Mouse (Mus musculus) midbrain, embryonic 13.5 days (tissue): Measurements from ENCODE around the gene Chrm4. TPM values are rescaled to one million over a fixed set of nuclear protein-coding genes. Genes with fewer than 3 reads are reported as not detected.

Experiments
- ATAC-seq: fragments of 200-750 bp; cut with Nextera tagmentation; 2 replicates; pipeline ENCODE4 v1.8.0; 2017; ENCODE audit warnings: mild to moderate bottlenecking, moderate TSS enrichment, moderate library complexity
- H3K27ac ChIP-seq: fragments of 300-500 bp; sonication (generic); 2 replicates; pipeline ENCODE4 v1.5.1; 2015; ENCODE audit warnings: inconsistent platforms, mild to moderate bottlenecking, moderate library complexity
- H3K27me3 ChIP-seq: fragments of 300-500 bp; sonication (generic); 2 replicates; pipeline ENCODE4 v1.6.1; 2015; ENCODE audit warnings: mild to moderate bottlenecking, inconsistent platforms
- H3K36me3 ChIP-seq: fragments of 300-500 bp; sonication (generic); 2 replicates; pipeline ENCODE4 v1.6.1; 2015; ENCODE audit warnings: mild to moderate bottlenecking, inconsistent platforms
- H3K4me1 ChIP-seq: fragments of 300-500 bp; sonication (generic); replicated peaks from 2 replicates; pipeline ENCODE4 v1.6.1; 2015; ENCODE audit warnings: inconsistent platforms
- H3K4me2 ChIP-seq: fragments of 300-500 bp; sonication (generic); replicated peaks from 2 replicates; pipeline ENCODE4 v1.6.1; 2015; ENCODE audit warnings: moderate library complexity, mild to moderate bottlenecking, inconsistent platforms
- H3K4me3 ChIP-seq: fragments of 300-500 bp; sonication (generic); replicated peaks from 2 replicates; pipeline ENCODE4 v1.5.1; 2015; ENCODE audit warnings: mild to moderate bottlenecking, inconsistent platforms
- H3K9ac ChIP-seq: fragments of 300-500 bp; sonication (generic); replicated peaks from 2 replicates; pipeline ENCODE4 v1.6.1; 2015; ENCODE audit warnings: mild to moderate bottlenecking, inconsistent platforms
- H3K9me3 ChIP-seq: fragments of 300-500 bp; sonication (generic); 2 replicates; pipeline ENCODE4 v1.6.1; 2016; ENCODE audit warnings: mild to moderate bottlenecking, inconsistent platforms
- WGBS: fragments of 180-500 bp; shearing (Covaris S2); methylation state at CpG from one replicate; pipeline ENCODE4 v1.1.7; 2015; 5-methylcytosine and 5-hydroxymethylcytosine counted together
- polyA plus RNA-seq: library from polyadenylated mRNA; unstranded; fragments of >200 nt; fragmentation: Nextera tagmentation; extraction: Ambion mirVana; gene quantifications from 2 replicates; pipeline ENCODE4 v1.2.1, GENCODE M21; 2015

Chrm4 gene
- polyA plus RNA-seq, 1 experiment from 2014 or later, result 0.54 TPM

DNA sequence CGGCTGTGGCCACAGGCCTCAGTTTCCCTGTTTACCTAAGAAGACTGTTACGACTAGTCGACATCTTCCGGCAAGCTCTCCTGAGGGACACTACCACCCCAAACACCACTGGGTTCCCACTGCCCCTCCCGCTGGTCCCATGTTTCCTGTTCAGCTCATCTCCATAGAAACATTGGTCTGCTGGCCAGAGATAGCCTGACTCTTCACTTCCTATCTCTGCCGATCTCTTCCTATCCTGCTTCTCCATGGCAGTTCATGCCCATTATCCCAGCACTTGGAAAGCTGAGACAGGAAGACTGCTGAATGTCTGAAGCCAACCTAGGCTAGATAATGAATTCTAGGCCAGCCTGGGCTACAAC, 21.1 kb downstream of the Chrm4 start:
- Histone ChIP-seq H3K9ac (no peak overlapping the region), H3K27ac (peak overlapping the region; percentile 57), H3K4me1 (peaks cover 53% of the 10 kb centered on the region), H3K36me3 (no peaks in the 10 kb centered on the region), H3K4me3 (no peak overlapping the region), H3K9me3 (no peaks in the 10 kb centered on the region), H3K27me3 (no peaks in the 10 kb centered on the region), H3K4me2 (no peak overlapping the region)
- 81% methylated on average over 6 of the region's 6 CpGs for WGBS
- ATAC-seq, result no peak

DNA sequence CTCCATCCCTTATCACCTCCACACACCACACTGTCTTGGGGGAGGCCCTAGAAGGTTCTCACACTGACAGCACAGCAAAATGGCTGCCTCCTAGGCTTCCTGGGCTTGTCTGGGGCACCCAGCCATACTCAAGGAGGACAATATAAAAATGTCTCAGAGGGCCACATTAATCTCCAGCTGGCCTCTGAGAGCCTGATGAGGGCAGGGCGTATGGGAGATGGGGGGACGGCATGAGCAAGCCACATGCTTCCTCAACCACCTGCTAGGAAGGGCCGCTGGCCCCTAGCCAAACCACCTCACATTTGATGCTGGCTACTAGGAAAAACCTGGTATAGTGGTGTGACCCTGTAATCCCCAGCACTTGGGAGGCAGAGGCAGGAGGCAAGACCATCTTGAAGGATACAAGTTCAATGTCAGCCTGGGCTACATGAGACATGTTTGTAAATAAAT, 21.8 kb downstream of the Chrm4 start:
- no peaks in the 10 kb centered on the region for H3K27me3 ChIP-seq

DNA sequence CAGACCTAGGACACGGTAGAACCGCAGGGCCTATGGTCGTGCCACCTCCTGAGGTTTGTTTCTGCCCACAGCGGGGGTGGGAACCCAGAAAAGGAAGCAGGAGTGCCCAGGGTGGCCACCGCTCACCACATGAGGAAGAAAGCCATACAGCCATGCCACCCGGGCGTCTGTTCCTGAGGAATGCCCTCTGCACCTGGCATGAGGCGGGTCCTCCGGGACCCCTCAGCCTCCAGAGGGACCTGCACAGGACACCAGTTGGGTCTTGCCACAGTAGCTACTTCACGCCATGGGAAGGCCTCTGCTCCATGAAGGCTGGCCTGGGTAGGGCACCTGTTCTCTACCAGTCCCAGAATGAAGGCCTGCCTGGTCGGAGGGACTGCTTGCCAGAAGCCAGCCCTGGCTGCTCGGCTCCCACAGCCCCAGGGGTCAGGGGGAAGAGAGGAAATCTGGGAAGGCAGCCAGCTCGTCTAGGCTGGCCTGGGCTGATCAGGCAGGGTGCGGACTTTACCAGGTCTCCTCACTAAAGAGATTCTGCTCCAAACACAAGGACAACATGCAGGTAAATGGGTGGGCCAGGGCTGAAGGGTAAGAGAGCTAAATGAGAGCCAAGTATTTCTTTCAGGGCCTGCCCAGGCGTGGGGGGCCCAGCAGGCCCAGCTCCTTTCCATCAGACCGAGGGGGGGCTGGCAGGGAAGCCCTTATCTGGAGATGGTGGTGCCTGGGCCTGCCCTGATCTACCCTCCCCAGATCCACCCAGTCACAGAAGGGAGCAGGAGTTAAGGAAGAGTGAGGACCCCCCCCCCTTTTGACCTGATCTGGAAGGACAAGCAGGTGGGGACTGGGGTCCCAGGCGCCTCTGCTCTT, 22.6 kb downstream of the Chrm4 start:
- Histone ChIP-seq H3K4me3 (no peak overlapping the region; the same call in 1 of the 2 replicates), H3K36me3 (no peaks in the 10 kb centered on the region), H3K9ac (peak overlapping the region; percentile 44; the same call in 1 of the 2 replicates), H3K9me3 (no peaks in the 10 kb centered on the region), H3K27me3 (no peaks in the 10 kb centered on the region), H3K4me1 (peaks cover 53% of the 10 kb centered on the region), H3K27ac (peak overlapping the region; percentile 64), H3K4me2 (peak overlapping the region; percentile 33)
- WGBS, result 71% methylated on average over 17 of the region's 17 CpGs
- peak; percentile 50 for ATAC-seq

More for the DNA sequence above, 21.8 kb downstream of the Chrm4 start:
- H3K4me2 ChIP-seq, result no peak overlapping the region
- no peak overlapping the region for H3K4me3 ChIP-seq
- no peaks in the 10 kb centered on the region for H3K9me3 ChIP-seq
- ATAC-seq, result no peak
- H3K27ac ChIP-seq, result no peak overlapping the region
- no peaks in the 10 kb centered on the region for H3K36me3 ChIP-seq
- H3K9ac ChIP-seq, result no peak overlapping the region
- peaks cover 53% of the 10 kb centered on the region for H3K4me1 ChIP-seq
- WGBS, result 74% methylated on average over 3 of the region's 3 CpGs

DNA sequence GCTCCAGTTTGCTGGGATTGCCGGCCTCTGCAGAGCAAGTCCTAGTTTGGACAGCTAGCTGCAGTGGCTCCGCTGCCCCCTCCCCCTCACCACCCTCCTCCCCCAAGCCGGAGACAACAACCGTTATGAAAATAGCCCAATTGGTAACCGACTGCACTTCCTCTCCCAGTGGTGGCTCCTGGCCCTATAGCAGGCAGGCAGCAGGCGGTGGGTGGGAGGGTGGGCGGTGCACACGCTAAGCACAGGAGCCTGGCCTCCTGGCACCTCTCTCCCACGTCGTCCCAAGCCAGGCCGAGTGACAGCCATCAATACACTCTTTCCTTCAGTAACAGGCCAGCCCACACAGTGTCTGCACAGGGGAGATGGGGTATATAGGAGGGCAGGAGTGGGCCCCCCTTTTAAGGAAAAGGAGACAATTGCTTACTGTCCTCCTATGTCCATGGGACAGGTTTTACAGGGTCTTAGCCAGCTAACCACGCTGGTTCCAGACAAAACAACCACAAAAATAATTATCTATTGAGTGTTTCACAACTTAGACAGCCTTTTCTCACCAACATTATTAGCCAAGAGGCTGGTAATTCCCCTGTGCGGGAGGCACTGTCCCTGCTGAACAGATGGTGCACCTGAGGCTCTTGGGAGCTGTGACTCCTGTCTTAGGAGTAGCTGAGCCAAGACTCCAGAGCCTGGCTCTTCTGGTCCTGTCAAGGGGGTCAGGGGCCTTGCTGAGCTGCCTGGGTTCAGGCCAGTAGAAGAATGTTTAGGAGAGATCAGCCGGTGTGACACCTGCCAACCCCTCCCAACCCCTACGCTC, 23.4 kb downstream of the Chrm4 start:
- peak overlapping the region; percentile 44; the same call in 1 of the 2 replicates for H3K9ac ChIP-seq

DNA sequence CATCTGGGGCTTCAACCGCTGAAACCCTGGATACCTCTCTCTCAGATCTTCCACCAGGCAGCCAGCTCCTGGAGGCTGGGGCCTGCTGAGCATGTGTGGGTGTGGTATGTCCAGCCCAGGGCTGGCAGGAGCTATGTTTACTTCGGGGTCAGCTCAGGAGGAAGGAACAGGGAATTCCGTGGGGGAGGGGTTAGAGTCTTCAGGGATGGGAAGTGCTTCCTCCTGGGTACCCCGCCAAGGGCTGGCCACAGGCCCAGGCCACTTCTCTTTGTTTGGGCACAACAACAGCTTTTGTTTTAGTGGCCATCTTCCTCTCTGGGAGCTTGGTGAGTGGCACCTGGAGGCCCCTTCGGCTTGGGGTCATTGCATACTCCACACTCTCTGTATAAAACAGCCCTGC, 26.8 kb downstream of the Chrm4 start:
- 32% methylated on average over 5 of the region's 5 CpGs for WGBS
- Histone ChIP-seq H3K36me3 (no peaks in the 10 kb centered on the region), H3K4me2 (no peak overlapping the region), H3K9me3 (no peaks in the 10 kb centered on the region), H3K4me3 (no peak overlapping the region), H3K27me3 (no peaks in the 10 kb centered on the region), H3K4me1 (peaks cover 41% of the 10 kb centered on the region), H3K9ac (no peak overlapping the region; the same call in 1 of the 2 replicates), H3K27ac (no peak overlapping the region)
- no peak for ATAC-seq

More for the DNA sequence above, 23.4 kb downstream of the Chrm4 start:
- Histone ChIP-seq H3K4me2 (peak overlapping the region; percentile 33), H3K4me3 (no peak overlapping the region; the same call in 1 of the 2 replicates), H3K36me3 (no peaks in the 10 kb centered on the region), H3K4me1 (peaks cover 47% of the 10 kb centered on the region), H3K27me3 (no peaks in the 10 kb centered on the region), H3K9me3 (no peaks in the 10 kb centered on the region), H3K27ac (peak overlapping the region; percentile 64)
- ATAC-seq, result peak; percentile 55
- WGBS, result 18% methylated on average over 15 of the region's 15 CpGs

DNA sequence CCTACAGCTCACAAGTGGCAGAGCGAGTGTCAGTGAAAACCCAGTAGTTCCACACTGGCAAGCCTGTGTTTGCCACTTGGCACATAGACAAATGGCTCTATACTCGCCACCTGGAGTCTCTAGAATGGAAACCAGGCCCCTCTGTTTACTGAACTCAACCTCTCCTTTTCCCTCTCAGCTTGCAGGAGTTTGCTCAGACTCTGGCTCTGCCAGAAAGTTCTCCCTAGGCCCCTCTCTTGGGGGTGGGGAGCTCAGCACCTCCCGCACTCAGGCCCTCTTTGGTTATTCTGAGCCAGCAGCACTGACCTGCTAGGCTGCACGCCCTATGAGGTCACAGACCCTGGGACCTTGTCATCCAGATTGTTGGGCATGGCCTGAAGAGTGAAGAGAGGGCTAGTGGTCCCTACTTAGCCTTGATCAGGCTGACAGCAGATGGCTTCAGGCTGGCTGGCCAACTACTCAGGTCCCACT, 28.1 kb downstream of the Chrm4 start:
- no peak overlapping the region for H3K4me3 ChIP-seq
- H3K27me3 ChIP-seq, result no peaks in the 10 kb centered on the region
- H3K27ac ChIP-seq, result no peak overlapping the region
- peaks cover 41% of the 10 kb centered on the region for H3K4me1 ChIP-seq
- WGBS, result 91% methylated on average over 4 of the region's 4 CpGs
- H3K9me3 ChIP-seq, result no peaks in the 10 kb centered on the region
- no peaks in the 10 kb centered on the region for H3K36me3 ChIP-seq
- H3K9ac ChIP-seq, result no peak overlapping the region
- H3K4me2 ChIP-seq, result no peak overlapping the region
- no peak for ATAC-seq

DNA sequence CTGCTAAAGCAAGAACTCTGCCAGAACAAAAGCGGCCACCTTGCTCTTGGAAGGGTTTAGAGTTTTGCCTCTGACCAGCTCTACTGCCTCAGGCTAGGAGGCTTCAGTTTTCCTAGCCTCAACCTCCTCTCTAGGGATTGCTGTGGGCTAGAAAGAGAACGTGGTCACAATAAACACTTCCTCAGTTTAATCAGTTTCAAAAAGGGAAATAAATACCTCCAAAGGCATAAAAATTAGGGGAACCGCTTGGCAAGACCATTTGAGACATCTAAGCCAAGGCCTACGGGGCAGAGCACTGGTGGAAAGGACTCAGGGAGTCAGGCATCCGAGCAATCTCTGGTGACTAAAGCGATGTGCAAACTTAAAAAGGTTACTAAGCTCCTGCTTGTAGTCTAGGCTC, 28.8 kb downstream of the Chrm4 start:
- H3K27ac ChIP-seq, result no peak overlapping the region
- H3K36me3 ChIP-seq, result no peaks in the 10 kb centered on the region
- H3K9me3 ChIP-seq, result no peaks in the 10 kb centered on the region
- H3K4me2 ChIP-seq, result no peak overlapping the region
- no peak overlapping the region for H3K9ac ChIP-seq
- H3K27me3 ChIP-seq, result no peaks in the 10 kb centered on the region
- peaks cover 35% of the 10 kb centered on the region for H3K4me1 ChIP-seq
- WGBS, result 87% methylated on average over 6 of the region's 6 CpGs
- no peak for ATAC-seq
- H3K4me3 ChIP-seq, result no peak overlapping the region

DNA sequence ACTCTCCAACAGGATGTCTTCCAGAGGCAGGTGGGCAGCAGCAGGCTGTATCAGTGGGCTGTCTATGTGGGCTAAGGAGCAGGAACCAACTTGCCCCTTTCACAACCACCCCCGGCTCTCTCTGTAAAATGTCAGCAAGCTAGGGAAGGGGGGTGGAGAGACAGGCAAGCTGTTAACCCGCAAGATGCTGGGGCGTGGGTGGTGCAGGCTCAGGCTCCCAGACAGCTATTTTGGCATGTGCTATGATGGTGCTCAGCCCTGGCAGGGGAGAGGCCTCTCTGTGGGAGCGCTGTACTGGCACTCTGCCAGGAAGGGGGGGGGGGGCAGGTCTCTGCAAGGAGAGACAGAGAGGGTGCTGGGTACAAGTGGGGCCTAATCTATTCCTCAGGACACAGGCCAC, 30.0 kb downstream of the Chrm4 start:
- 0 out of 2 replicates have a peak overlapping the region, but pooled peaks have one; percentile 25 for H3K27ac ChIP-seq
- H3K4me3 ChIP-seq, result no peak overlapping the region
- H3K36me3 ChIP-seq, result no peaks in the 10 kb centered on the region
- no peak overlapping the region for H3K9ac ChIP-seq
- no peaks in the 10 kb centered on the region for H3K9me3 ChIP-seq
- WGBS, result 51% methylated on average over 4 of the region's 4 CpGs
- H3K27me3 ChIP-seq, result no peaks in the 10 kb centered on the region
- ATAC-seq, result peak; percentile 54
- no peak overlapping the region for H3K4me2 ChIP-seq
- H3K4me1 ChIP-seq, result peaks cover 40% of the 10 kb centered on the region

DNA sequence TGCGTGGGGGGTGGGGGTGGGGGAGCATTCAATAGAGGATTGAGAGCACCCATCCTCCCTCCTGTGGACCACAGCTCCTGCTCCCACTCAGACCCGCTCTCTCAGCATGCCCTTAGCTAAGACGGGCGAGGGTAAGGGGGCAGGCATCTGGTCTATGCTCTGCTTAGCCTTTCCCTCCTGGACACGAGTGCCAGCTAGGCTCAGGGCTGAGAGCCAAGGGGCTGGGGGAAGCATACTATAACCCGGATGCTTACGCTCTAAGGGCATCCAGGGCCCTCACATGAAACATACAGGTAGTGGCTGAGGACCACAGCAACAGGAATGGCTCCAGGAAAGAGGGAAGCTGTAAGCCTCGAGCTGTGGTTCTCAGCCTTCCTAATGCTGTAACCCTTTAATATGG, 31.0 kb downstream of the Chrm4 start:
- no peak overlapping the region for H3K27ac ChIP-seq
- no peak overlapping the region for H3K4me3 ChIP-seq
- WGBS, result 94% methylated on average over 8 of the region's 8 CpGs
- H3K9me3 ChIP-seq, result no peaks in the 10 kb centered on the region
- no peak overlapping the region for H3K4me2 ChIP-seq
- ATAC-seq, result no peak
- H3K36me3 ChIP-seq, result no peaks in the 10 kb centered on the region
- H3K4me1 ChIP-seq, result peaks cover 50% of the 10 kb centered on the region
- H3K27me3 ChIP-seq, result no peaks in the 10 kb centered on the region
- no peak overlapping the region for H3K9ac ChIP-seq

DNA sequence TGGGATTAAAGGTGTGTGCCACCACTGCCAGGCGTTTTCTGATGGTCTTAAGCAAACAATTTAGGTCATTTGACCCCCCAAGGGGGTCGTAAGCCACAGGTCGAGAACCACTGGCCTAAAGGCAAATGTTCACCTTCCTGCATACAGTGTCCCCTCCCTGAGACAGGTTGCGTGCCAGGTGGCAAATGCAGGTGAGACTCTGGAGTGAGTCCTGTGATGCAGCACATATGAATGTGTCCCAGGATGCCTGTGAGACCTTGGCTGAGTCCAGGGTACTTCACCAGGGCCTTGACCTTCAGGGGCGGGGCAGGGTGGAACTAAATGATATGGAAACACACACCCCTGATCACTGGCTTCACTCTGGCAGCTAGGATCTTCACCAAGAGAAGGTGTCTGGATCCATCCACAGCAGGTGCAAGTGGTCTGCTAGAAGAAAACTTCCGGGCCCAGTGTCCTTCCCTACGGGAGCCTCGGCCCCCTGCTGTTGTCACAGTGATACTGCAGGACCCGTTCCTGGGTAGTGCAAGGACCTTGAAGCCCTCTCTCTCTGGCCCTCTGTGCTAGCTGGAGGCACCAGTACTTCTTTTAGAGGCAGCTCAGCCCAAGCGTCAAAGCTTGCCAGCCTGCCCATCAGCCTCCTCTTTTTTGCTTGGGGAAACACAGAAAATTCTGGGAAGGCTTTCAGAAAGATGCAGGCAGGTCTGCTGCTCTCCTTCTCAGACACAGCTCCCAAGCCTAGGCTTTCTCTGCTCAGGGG, 31.8 kb downstream of the Chrm4 start:
- no peak overlapping the region for H3K4me2 ChIP-seq
- H3K27me3 ChIP-seq, result no peaks in the 10 kb centered on the region
- H3K27ac ChIP-seq, result no peak overlapping the region
- WGBS, result 53% methylated on average over 10 of the region's 10 CpGs
- H3K4me1 ChIP-seq, result peaks cover 52% of the 10 kb centered on the region
- H3K4me3 ChIP-seq, result no peak overlapping the region
- no peaks in the 10 kb centered on the region for H3K36me3 ChIP-seq
- H3K9ac ChIP-seq, result no peak overlapping the region
- ATAC-seq, result no peak
- no peaks in the 10 kb centered on the region for H3K9me3 ChIP-seq

DNA sequence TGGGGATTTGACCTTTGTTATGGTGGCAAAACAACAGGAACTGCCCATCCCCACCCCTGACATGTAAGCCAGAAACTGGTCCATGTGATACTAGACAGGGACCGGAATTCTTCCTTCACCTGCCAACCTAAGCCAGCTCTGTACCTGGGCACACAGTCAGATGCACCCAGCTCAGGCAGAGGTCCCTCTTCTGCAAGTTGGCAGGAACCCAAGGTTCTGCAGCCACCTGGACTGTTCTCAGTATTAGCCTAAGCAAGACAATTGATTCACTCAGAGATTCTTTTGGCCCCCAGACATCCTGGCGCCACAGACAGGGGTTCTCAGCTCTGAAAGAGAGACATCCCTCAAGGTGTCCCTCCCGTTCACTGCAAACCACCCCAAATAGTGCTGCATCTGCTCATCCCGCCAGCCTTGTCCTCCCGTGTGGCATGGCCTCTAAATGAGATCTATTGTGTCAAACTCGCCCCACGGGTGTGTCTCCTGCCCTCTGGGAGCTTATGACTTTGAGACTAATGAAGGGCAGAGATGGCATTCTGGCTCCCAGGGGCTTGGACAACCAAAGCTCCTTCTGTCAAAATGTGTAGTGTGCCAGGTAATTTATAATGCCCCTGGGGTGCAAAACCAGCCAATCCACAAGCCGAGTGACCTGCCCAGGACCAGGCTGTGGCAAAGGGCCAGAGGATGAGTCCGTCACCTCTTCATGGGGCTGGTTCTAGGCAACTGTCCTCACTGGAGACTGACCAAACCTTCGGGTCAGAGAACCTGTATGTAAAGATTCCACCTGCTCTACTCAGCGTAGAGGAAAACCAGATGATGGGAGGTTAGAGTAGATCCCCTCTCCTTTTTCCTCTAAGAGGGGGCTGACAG, 32.7 kb downstream of the Chrm4 start:
- H3K27ac ChIP-seq, result no peak overlapping the region

More for the DNA sequence above, 32.7 kb downstream of the Chrm4 start:
- Histone ChIP-seq H3K4me3 (no peak overlapping the region), H3K36me3 (no peaks in the 10 kb centered on the region), H3K4me1 (peaks cover 48% of the 10 kb centered on the region), H3K9ac (no peak overlapping the region), H3K9me3 (no peaks in the 10 kb centered on the region), H3K27me3 (peaks cover 3% of the 10 kb centered on the region; the same call in 1 of the 2 replicates), H3K4me2 (no peak overlapping the region)
- WGBS, result 74% methylated on average over 11 of the region's 11 CpGs
- no peak for ATAC-seq
